Mouse (Mus musculus) lung, postnatal 4 days (tissue): ENCODE results near the gene Casp8ap2.
A peak's percentile ranks its signal among the peaks of the same experiment; 100 is the strongest.

Experiments
- DNase-seq, 2 experiments: peaks; one replicate each; pipeline ENCODE4 v3.0.0; 2021

Gene Casp8ap2

GRCm38 (mm10) chr4:32615034-32615881, at the start of gene Casp8ap2:
Casp8ap2 (plus strand) TSS chr4:32615451.
- DNase-seq, result peak; percentile 99

GRCm38 (mm10) chr4:32569054-32569453, 46.2 kb upstream of the Casp8ap2 start:
- no peak for DNase-seq

GRCm38 (mm10) chr4:32569995-32570938, 45.0 kb upstream of the Casp8ap2 start:
- DNase-seq, result peak in 1 of 2 experiments; percentile 32

- DNase-seq, result no peak
Observed at GRCm38 (mm10) chr4:32570939-32571317, 44.3 kb upstream of the Casp8ap2 start.

GRCm38 (mm10) chr4:32571441-32571840, 43.8 kb upstream of the Casp8ap2 start:
- no peak for DNase-seq

GRCm38 (mm10) chr4:32572118-32572517, 43.1 kb upstream of the Casp8ap2 start:
- peak in 1 of 2 experiments; percentile 66 for DNase-seq

- DNase-seq, result no peak
Observed at GRCm38 (mm10) chr4:32573586-32573985, 41.7 kb upstream of the Casp8ap2 start.

GRCm38 (mm10) chr4:32574604-32575003, 40.6 kb upstream of the Casp8ap2 start:
- DNase-seq, result no peak

- peak in 1 of 2 experiments; percentile 45 for DNase-seq
Observed at GRCm38 (mm10) chr4:32575165-32575564, 40.1 kb upstream of the Casp8ap2 start.

- DNase-seq, result no peak
Observed at GRCm38 (mm10) chr4:32579850-32580249, 35.4 kb upstream of the Casp8ap2 start.

- no peak for DNase-seq
Observed at GRCm38 (mm10) chr4:32584181-32584580, 31.1 kb upstream of the Casp8ap2 start.

- DNase-seq, result peak in 1 of 2 experiments; percentile 66
Observed at GRCm38 (mm10) chr4:32586596-32586995, 28.7 kb upstream of the Casp8ap2 start.

GRCm38 (mm10) chr4:32587543-32587942, 27.7 kb upstream of the Casp8ap2 start:
- DNase-seq, result no peak

- no peak for DNase-seq
Observed at GRCm38 (mm10) chr4:32588237-32588636, 27.0 kb upstream of the Casp8ap2 start.

GRCm38 (mm10) chr4:32601135-32601534, 14.1 kb upstream of the Casp8ap2 start:
- peak; percentile 51 to 70 for DNase-seq

- DNase-seq, result no peak
Observed at GRCm38 (mm10) chr4:32602660-32603059, 12.6 kb upstream of the Casp8ap2 start, which contains the start of gene Gja10. Gja10 (minus strand) TSS chr4:32602760.

- peak; percentile 5 to 58 for DNase-seq
Observed at GRCm38 (mm10) chr4:32621637-32622036, 6.4 kb downstream of the Casp8ap2 start.

- DNase-seq, result no peak
Observed at GRCm38 (mm10) chr4:32651669-32652068, 36.4 kb downstream of the Casp8ap2 start.

GRCm38 (mm10) chr4:32656146-32656904, 41.1 kb downstream of the Casp8ap2 start:
- no peak for DNase-seq

GRCm38 (mm10) chr4:32656918-32657662, 41.8 kb downstream of the Casp8ap2 start, which contains the start of gene Mdn1:
Mdn1 (plus strand) TSS chr4:32657119.
- peak; percentile 94 to 96 for DNase-seq

- no peak for DNase-seq
Observed at GRCm38 (mm10) chr4:32665843-32666242, 50.6 kb downstream of the Casp8ap2 start.

GRCm38 (mm10) chr4:32668291-32668690, 53.0 kb downstream of the Casp8ap2 start:
- no peak for DNase-seq
